Mouse (Mus musculus) erythroblast, embryonic 14.5 days (primary cell): Measurements from ENCODE around the gene Adat2.

ENCODE experiments used
- GATA1 ChIP-seq: IDR thresholded peaks from 2 replicates; pipeline ENCODE4 v1.6.1; 2012; ENCODE audit warnings: low read length, inconsistent platforms, mixed read lengths
- TAL1 ChIP-seq: IDR thresholded peaks from 3 replicates; pipeline ENCODE4 v1.6.1; 2012; ENCODE audit warnings: low read length, inconsistent platforms, mixed read lengths

DNA sequence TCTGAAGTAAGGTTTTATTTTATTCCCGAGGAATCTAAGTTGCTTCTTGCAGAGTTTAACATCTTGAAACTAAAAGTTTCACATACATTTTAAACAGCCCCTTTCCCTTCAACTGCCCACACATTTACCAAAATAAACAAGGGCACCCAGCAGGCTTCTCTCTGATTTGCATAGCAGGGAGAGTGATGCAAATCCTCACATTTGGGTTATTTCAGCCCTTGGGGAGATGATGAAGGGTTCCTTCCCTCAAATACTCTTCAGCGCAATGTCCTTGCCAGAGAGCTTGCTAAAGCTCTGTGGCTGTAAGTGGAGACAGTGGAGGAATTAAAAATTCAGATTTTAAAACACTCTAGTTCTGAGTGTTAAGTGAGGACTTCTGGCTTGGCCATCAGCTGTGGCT lies 35.2 kb downstream of the Adat2 start:
- no peak for TF ChIP-seq TAL1
- TF ChIP-seq GATA1: no peak
